Mouse (Mus musculus) gastrocnemius, adult 18-20 months (tissue): Measurements from ENCODE around the gene Epm2aip1. TPM values are rescaled to one million over a fixed set of nuclear protein-coding genes. Genes with fewer than 3 reads are reported as not detected.

Source experiments
- DNase-seq: peaks from one replicate; pipeline ENCODE4 v3.0.0; 2021; ENCODE audit warnings: low spot score
- long read RNA-seq, 2 experiments: library from polyadenylated mRNA; stranded (forward); transcript quantifications; one replicate each; pipeline ENCODE4 v2.0.0; 2021
- total RNA-seq, 2 experiments: library from RNA; stranded (reverse); gene quantifications; 2 replicates each; pipeline ENCODE4 v1.2.3; 2021

The Epm2aip1 gene
- 10 to 100 TPM; 19.7 to 20.4 TPM for total RNA-seq
- long read RNA-seq, experiment 1, full-length matches to known transcripts: 13 of 13 reads
- long read RNA-seq, experiment 1, partial matches to known transcripts: 0 of 13 reads
- long read RNA-seq, experiment 1, other reads (novel, unspliced or antisense): 0 of 13 reads
- long read RNA-seq, experiment 2, full-length matches to known transcripts: 19 of 19 reads
- long read RNA-seq, experiment 2, partial matches to known transcripts: 0 of 19 reads
- long read RNA-seq, experiment 2, other reads (novel, unspliced or antisense): 0 of 19 reads

GRCm38 (mm10) chr9:111271434-111272160 is at the start of gene Epm2aip1, which contains the start of gene Mlh1:
Gene Epm2aip1 (plus strand): TSS chr9:111271929.
Gene Mlh1 (minus strand): TSS chr9:111271791.
- DNase-seq: peak; percentile 99

GRCm38 (mm10) chr9:111223406-111223805 is 48.3 kb upstream of the Epm2aip1 start:
- DNase-seq: no peak

- no peak for DNase-seq
These were observed 43.3 kb upstream of the Epm2aip1 start for GRCm38 (mm10) chr9:111228446-111228845.

GRCm38 (mm10) chr9:111234701-111235100 is 37.0 kb upstream of the Epm2aip1 start:
- no peak for DNase-seq

GRCm38 (mm10) chr9:111237726-111238125 is 34.0 kb upstream of the Epm2aip1 start:
- no peak for DNase-seq

- DNase-seq: no peak
These were observed 31.9 kb upstream of the Epm2aip1 start for GRCm38 (mm10) chr9:111239821-111240220.

GRCm38 (mm10) chr9:111243384-111243783 is 28.3 kb upstream of the Epm2aip1 start:
- DNase-seq: no peak

GRCm38 (mm10) chr9:111245546-111245945 is 26.2 kb upstream of the Epm2aip1 start:
- no peak for DNase-seq

- DNase-seq: peak; percentile 33
These were observed 24.0 kb upstream of the Epm2aip1 start for GRCm38 (mm10) chr9:111247682-111248246.

- DNase-seq: no peak
These were observed 19.4 kb upstream of the Epm2aip1 start for GRCm38 (mm10) chr9:111252161-111252869.

- peak; percentile 9 for DNase-seq
These were observed 11.3 kb upstream of the Epm2aip1 start for GRCm38 (mm10) chr9:111260360-111260985.

- no peak for DNase-seq
These were observed 10.4 kb upstream of the Epm2aip1 start for GRCm38 (mm10) chr9:111261356-111261755.

GRCm38 (mm10) chr9:111267998-111268397 is 3.7 kb upstream of the Epm2aip1 start:
- no peak for DNase-seq

- no peak for DNase-seq
These were observed 1.1 kb upstream of the Epm2aip1 start for GRCm38 (mm10) chr9:111270606-111271005.

GRCm38 (mm10) chr9:111271056-111271433 is 684 bp upstream of the Epm2aip1 start:
- no peak for DNase-seq

GRCm38 (mm10) chr9:111272356-111272755 is 627 bp downstream of the Epm2aip1 start:
- peak; percentile 24 for DNase-seq

GRCm38 (mm10) chr9:111272996-111273785 is 1.5 kb downstream of the Epm2aip1 start:
- DNase-seq: no peak

- DNase-seq: no peak
These were observed 2.2 kb downstream of the Epm2aip1 start for GRCm38 (mm10) chr9:111273958-111274357.

GRCm38 (mm10) chr9:111275156-111275555 is 3.4 kb downstream of the Epm2aip1 start:
- no peak for DNase-seq

GRCm38 (mm10) chr9:111285061-111285460 is 13.3 kb downstream of the Epm2aip1 start:
- DNase-seq: no peak

GRCm38 (mm10) chr9:111285676-111286075 is 13.9 kb downstream of the Epm2aip1 start:
- no peak for DNase-seq
